ENCODE assay signal across 15 mouse cellular contexts in the genomic region with DNA sequence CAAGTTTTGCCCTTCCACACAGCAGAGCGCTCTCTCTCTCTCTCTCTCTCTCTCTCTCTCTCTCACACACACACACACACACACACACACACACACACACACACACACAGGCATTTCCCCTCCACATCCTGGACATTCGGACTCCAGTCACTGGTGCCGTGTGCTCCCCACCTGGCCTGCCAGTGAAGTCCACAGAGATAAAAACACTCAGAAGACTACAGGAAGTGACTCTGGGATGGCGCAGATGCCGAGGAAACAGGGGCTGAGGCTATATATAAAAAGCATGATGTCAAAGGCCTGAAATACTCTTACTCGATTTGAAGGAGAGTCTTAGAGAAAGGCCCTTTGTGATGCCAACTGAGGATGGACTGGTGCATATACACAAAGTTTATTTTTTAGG.
DNase-seq lines count a peak whose midpoint lies in the region; ATAC-seq and TF ChIP-seq lines count a peak whose summit lies in the region.
"Had no signal": no experiment of that assay in that cellular context is flagged by ENCODE, and none has a peak within 500 bp of the region (broad histone marks: within the 10 kb centered on the region; RNA-seq: fewer than 3 reads in every experiment).

No protein-coding gene starts in this region.

- intact Hi-C loops in heart, postnatal 25 days (cut with DNase I): loop anchor here (10.0 kb wide), 1 partner anchor 326 kb away; no protein-coding TSS in a partner anchor

- no peaks in the 10 kb centered on the region for H3K27me3 ChIP-seq in heart, embryonic 16.5 days (ENCODE audit: control insufficient read depth, insufficient read depth, low read length)
- no peaks in the 10 kb centered on the region for H3K27me3 ChIP-seq in lung, embryonic 14.5 days (ENCODE audit: insufficient read depth, low read length)
- H3K27me3 ChIP-seq: forebrain, embryonic 12.5 days; hindbrain, embryonic 13.5 days; liver, embryonic 12.5 days had no signal

- H3K9ac ChIP-seq in heart, embryonic 16.5 days (ENCODE audit: low read length): no peak overlapping the region
- H3K9ac ChIP-seq in lung, embryonic 14.5 days: no peak overlapping the region
- H3K9ac ChIP-seq: forebrain, embryonic 12.5 days; hindbrain, embryonic 13.5 days; liver, embryonic 12.5 days had no signal

- DNase-seq in CD4-positive, CD25-positive, alpha-beta regulatory T cell, adult 2 months (ENCODE audit: low read depth, low spot score): peak; percentile 29
- DNase-seq in heart, postnatal 25 days (ENCODE audit: low spot score): no peak
- DNase-seq in lung, embryonic 14.5 days: peak; percentile 31
- no peak for DNase-seq in lung, postnatal 36 days
- peak; percentile 35 to 41 for DNase-seq in kidney, postnatal 36 days
- DNase-seq in embryo, embryonic 11 days: no peak
- DNase-seq: cerebellum, adult 11-12 months; right cerebral cortex, adult 18-20 months had no signal

- no peak overlapping the region for H3K4me2 ChIP-seq in heart, embryonic 16.5 days (ENCODE audit: low read depth, low read length)
- no peak overlapping the region for H3K4me2 ChIP-seq in lung, embryonic 14.5 days
- H3K4me2 ChIP-seq: forebrain, embryonic 12.5 days; hindbrain, embryonic 13.5 days; liver, embryonic 12.5 days had no signal

- no peak for TF ChIP-seq CTCF in lung, embryonic 14.5 days (IDR thresholded peaks at IDR 0.05; ENCODE audit: low read depth)

- WGBS in heart, embryonic 16.5 days: 28% methylated on average over 6 of the region's 6 CpGs
- WGBS in lung, embryonic 14.5 days: 41% methylated on average over 6 of the region's 6 CpGs

- peaks cover 42% of the 10 kb centered on the region for H3K4me1 ChIP-seq in heart, embryonic 16.5 days (ENCODE audit: control insufficient read depth, insufficient read depth, low read length)
- H3K4me1 ChIP-seq in lung, embryonic 14.5 days (ENCODE audit: insufficient read depth): no peaks in the 10 kb centered on the region
- H3K4me1 ChIP-seq: forebrain, embryonic 12.5 days had no signal

- no peaks in the 10 kb centered on the region for H3K9me3 ChIP-seq in heart, embryonic 16.5 days (replicated peaks; ENCODE audit: control insufficient read depth, low read length)
- H3K9me3 ChIP-seq in lung, embryonic 14.5 days (ENCODE audit: low read depth, low read length): no peaks in the 10 kb centered on the region
- H3K9me3 ChIP-seq: forebrain, embryonic 12.5 days; hindbrain, embryonic 13.5 days; limb, embryonic 10.5 days; liver, embryonic 12.5 days had no signal

- no peak for ATAC-seq in CD4-positive, CD25-positive, alpha-beta regulatory T cell, adult 4 months
- ATAC-seq in heart, embryonic 16.5 days (replicated peaks; ENCODE audit: extremely low read depth, insufficient read depth, low FRiP score): 0 out of 2 replicates have a peak, but pooled peaks have one; percentile 50
- no peak for ATAC-seq in lung, embryonic 14.5 days (ENCODE audit: insufficient read depth)
- ATAC-seq: liver, embryonic 12.5 days had no signal

- peak overlapping the region; percentile 32 for H3K27ac ChIP-seq in heart, embryonic 16.5 days (ENCODE audit: low read length)
- no peak overlapping the region for H3K27ac ChIP-seq in lung, embryonic 14.5 days (ENCODE audit: low read depth)
- H3K27ac ChIP-seq: forebrain, embryonic 12.5 days; hindbrain, embryonic 13.5 days; limb, embryonic 10.5 days; liver, embryonic 12.5 days had no signal

- no peak overlapping the region for H3K4me3 ChIP-seq in heart, embryonic 16.5 days (ENCODE audit: low read length)
- no peak overlapping the region for H3K4me3 ChIP-seq in lung, embryonic 14.5 days (ENCODE audit: low read depth, low read length)
- H3K4me3 ChIP-seq: forebrain, embryonic 12.5 days; hindbrain, embryonic 13.5 days; layer of hippocampus, adult 2 months; limb, embryonic 10.5 days; liver, embryonic 12.5 days had no signal

- H3K36me3 ChIP-seq in heart, embryonic 16.5 days (ENCODE audit: control insufficient read depth, insufficient read depth): peaks cover 9% of the 10 kb centered on the region; the same call in 1 of the 2 replicates
- peaks cover 42% of the 10 kb centered on the region for H3K36me3 ChIP-seq in lung, embryonic 14.5 days (ENCODE audit: insufficient read depth)

Comparison
In these comparisons a context has a peak if more than half of its experiments do, and no peak if none do; other contexts are left out.
1. DNase-seq: peak in CD4-positive, CD25-positive, alpha-beta regulatory T cell, adult 2 months (single experiment), lung, embryonic 14.5 days (single experiment) and kidney, postnatal 36 days (2 of 2); none in heart, postnatal 25 days (single experiment), lung, postnatal 36 days (single experiment) and embryo, embryonic 11 days (single experiment).